Mouse (Mus musculus) lung, embryonic 15.5 days (tissue): ENCODE results near the gene Wapl. TPM values are rescaled to one million over a fixed set of nuclear protein-coding genes. Genes with fewer than 3 reads are reported as not detected.
A peak's percentile ranks its signal among the peaks of the same experiment; 100 is the strongest.

Source experiments
- ATAC-seq: fragments of 200-750 bp; cut with Nextera tagmentation; 2 replicates; pipeline ENCODE4 v1.8.0; 2017; ENCODE audit warnings: moderate number of reproducible peaks, borderline replicate concordance; ENCODE audit not compliant: low FRiP score, low TSS enrichment; ENCODE audit errors: extremely low read depth
- H3K27ac ChIP-seq: fragments of 300-500 bp; sonication (generic); 2 replicates; pipeline ENCODE4 v1.5.1; 2015; ENCODE audit warnings: moderate library complexity, mild to moderate bottlenecking, inconsistent platforms
- H3K27me3 ChIP-seq: fragments of 300-500 bp; sonication (generic); 2 replicates; pipeline ENCODE4 v1.6.1; 2015; ENCODE audit warnings: inconsistent platforms
- H3K36me3 ChIP-seq: fragments of 300-500 bp; sonication (generic); 2 replicates; pipeline ENCODE4 v1.6.1; 2015; ENCODE audit warnings: inconsistent platforms
- H3K4me1 ChIP-seq: fragments of 300-500 bp; sonication (generic); 2 replicates; pipeline ENCODE4 v1.6.1; 2015; ENCODE audit warnings: inconsistent platforms
- H3K4me2 ChIP-seq: fragments of 300-500 bp; sonication (generic); 2 replicates; pipeline ENCODE4 v1.6.1; 2015; ENCODE audit warnings: inconsistent platforms, mild to moderate bottlenecking, moderate library complexity
- H3K4me3 ChIP-seq: fragments of 300-500 bp; sonication (generic); 2 replicates; pipeline ENCODE4 v1.5.1; 2015; ENCODE audit warnings: mild to moderate bottlenecking, inconsistent platforms
- H3K9ac ChIP-seq: fragments of 300-500 bp; sonication (generic); 2 replicates; pipeline ENCODE4 v1.6.1; 2015; ENCODE audit warnings: inconsistent platforms
- H3K9me3 ChIP-seq: fragments of 300-500 bp; sonication (generic); 2 replicates; pipeline ENCODE4 v1.6.1; 2016; ENCODE audit warnings: inconsistent platforms
- WGBS: fragments of 180-500 bp; shearing (Covaris S2); methylation state at CpG from one replicate; pipeline ENCODE4 v1.1.7; 2015; 5-methylcytosine and 5-hydroxymethylcytosine counted together
- polyA plus RNA-seq: library from polyadenylated mRNA; unstranded; fragments of >200 nt; fragmentation: Nextera tagmentation; extraction: Ambion mirVana; gene quantifications from 2 replicates; pipeline ENCODE4 v1.2.1, GENCODE M21; 2015

Gene Wapl
- polyA plus RNA-seq, 1 experiment from 2014 or later, result 25.7 TPM

GRCm38 (mm10) chr14:34777810-34778209 lies 104.1 kb downstream of the Wapl start:
- H3K27ac ChIP-seq, result no peak overlapping the region
- no peaks in the 10 kb centered on the region for H3K36me3 ChIP-seq
- H3K4me3 ChIP-seq, result no peak overlapping the region
- no peaks in the 10 kb centered on the region for H3K27me3 ChIP-seq
- H3K9ac ChIP-seq, result no peak overlapping the region
- whole genome bisulfite sequencing, result 16% methylated on average over 10 of the region's 10 CpGs
- no peaks in the 10 kb centered on the region for H3K9me3 ChIP-seq
- ATAC-seq, result peak; percentile 15; the same call in 1 of the 2 replicates
- no peaks in the 10 kb centered on the region for H3K4me1 ChIP-seq
- H3K4me2 ChIP-seq, result no peak overlapping the region

- H3K36me3 ChIP-seq, result no peaks in the 10 kb centered on the region
- no peak overlapping the region for H3K27ac ChIP-seq
- no peak overlapping the region for H3K9ac ChIP-seq
- H3K4me2 ChIP-seq, result no peak overlapping the region
- WGBS, result 75% methylated on average over 7 of the region's 7 CpGs
- no peaks in the 10 kb centered on the region for H3K27me3 ChIP-seq
- no peaks in the 10 kb centered on the region for H3K9me3 ChIP-seq
- no peaks in the 10 kb centered on the region for H3K4me1 ChIP-seq
- ATAC-seq, result no peak
- H3K4me3 ChIP-seq, result no peak overlapping the region
Measured at GRCm38 (mm10) chr14:34778760-34779159, 105.0 kb downstream of the Wapl start.

DNA sequence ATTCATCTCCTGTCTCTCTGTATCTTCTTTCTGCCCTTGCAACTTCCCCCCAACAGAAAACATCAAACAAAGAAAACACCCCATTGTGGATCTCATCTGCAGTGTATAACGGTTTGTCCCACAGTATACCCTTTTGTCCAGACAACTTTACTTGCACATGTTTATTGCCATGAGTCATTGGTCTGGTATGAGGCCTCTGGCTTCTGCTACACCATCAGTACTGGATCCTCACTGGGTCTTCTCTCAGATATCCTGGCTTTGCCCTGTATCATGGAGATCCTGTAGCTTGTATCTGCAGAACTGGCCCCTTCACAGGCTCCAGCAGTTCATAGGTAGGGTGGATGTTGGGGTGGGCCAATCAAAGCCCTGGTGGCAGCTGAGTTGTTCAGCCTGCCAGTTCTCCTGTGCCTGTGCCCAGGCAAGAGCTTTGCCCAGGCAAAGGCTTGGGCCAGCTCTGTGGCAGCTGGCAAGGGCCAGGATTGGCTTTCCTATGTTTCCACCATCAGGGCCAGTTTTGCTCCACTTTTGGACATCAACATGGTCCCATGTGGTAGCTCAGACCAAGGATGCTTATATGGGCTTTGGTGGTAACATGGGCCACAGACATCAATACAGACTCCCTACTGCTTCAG lies 119.8 kb downstream of the Wapl start:
- 67% methylated on average over 1 of the region's 1 CpGs for WGBS
- no peak for ATAC-seq
- H3K9me3 ChIP-seq, result no peaks in the 10 kb centered on the region
- no peaks in the 10 kb centered on the region for H3K27me3 ChIP-seq
- H3K27ac ChIP-seq, result no peak overlapping the region
- H3K4me1 ChIP-seq, result no peaks in the 10 kb centered on the region
- H3K4me2 ChIP-seq, result no peak overlapping the region
- H3K4me3 ChIP-seq, result no peak overlapping the region
- H3K36me3 ChIP-seq, result no peaks in the 10 kb centered on the region
- H3K9ac ChIP-seq, result no peak overlapping the region

Other genes with a start within 250 kb of the Wapl start
- gene Bmpr1a, start 170.6 kb upstream of the Wapl start, polyA plus RNA-seq, result 39.1 and 39.2 TPM in 2 replicates
- not detected in 2 replicates for gene 9230112D13Rik, start 151.1 kb upstream of the Wapl start, polyA plus RNA-seq
- 8.3 and 9.5 TPM in 2 replicates for gene Ldb3, start 85.2 kb upstream of the Wapl start, polyA plus RNA-seq
- gene Opn4, start 73.8 kb upstream of the Wapl start, polyA plus RNA-seq, result 0.15 and 0.29 TPM in 2 replicates
- 0.19 and 0.40 TPM in 2 replicates for gene Grid1, start 146.2 kb downstream of the Wapl start, polyA plus RNA-seq